Mouse (Mus musculus) C2C12 (cell line): ENCODE results near the gene Cdk2ap2. TPM values are rescaled to one million over a fixed set of nuclear protein-coding genes. Genes with fewer than 3 reads are reported as not detected.
"Not testable (repeated sequence)": the region's sequence is repeated elsewhere in the genome, so short reads cannot be mapped to it uniquely, and the experiment has no call there.

Experiments used
- H3K27me3 ChIP-seq: one replicate; pipeline ENCODE4 v1.6.1; 2011; ENCODE audit not compliant: control insufficient read depth, insufficient read depth, insufficient read length
- H3K36me3 ChIP-seq: one replicate; pipeline ENCODE4 v1.6.1; 2011; ENCODE audit not compliant: control insufficient read depth, insufficient read depth
- H3K4me3 ChIP-seq: one replicate; pipeline ENCODE4 v1.5.1; 2011; ENCODE audit warnings: mild to moderate bottlenecking, control low read depth; ENCODE audit not compliant: poor library complexity, insufficient read depth, severe bottlenecking
- H3K79me2 ChIP-seq: one replicate; pipeline ENCODE4 v1.6.1; 2011; ENCODE audit not compliant: control insufficient read depth, insufficient read depth
- H3K79me3 ChIP-seq: one replicate; pipeline ENCODE4 v1.6.1; 2011; ENCODE audit warnings: low read depth, control low read depth
- H3ac ChIP-seq: one replicate; pipeline ENCODE3; 2011; ENCODE audit warnings: low read depth; ENCODE audit not compliant: control insufficient read depth, insufficient read length
- CEBPB ChIP-seq: IDR thresholded peaks from one replicate; pipeline ENCODE4 v1.6.1; 2011; ENCODE audit warnings: low read depth, mild to moderate bottlenecking, control low read depth, moderate library complexity
- CTCF ChIP-seq: IDR thresholded peaks from one replicate; pipeline ENCODE4 v1.5.1; 2011; ENCODE audit not compliant: control insufficient read depth, insufficient read depth, insufficient read length
- FOSL1 ChIP-seq: IDR thresholded peaks from one replicate; pipeline ENCODE4 v1.8.0; 2011; ENCODE audit warnings: mild to moderate bottlenecking, low read length; ENCODE audit not compliant: poor library complexity, insufficient read depth, severe bottlenecking
- MAX ChIP-seq: IDR thresholded peaks from one replicate; pipeline ENCODE4 v1.6.1; 2011; ENCODE audit warnings: mild to moderate bottlenecking, control low read depth
- MYOD1 ChIP-seq: IDR thresholded peaks from one replicate; pipeline ENCODE4 v1.6.1; 2011; ENCODE audit warnings: low read depth; ENCODE audit not compliant: control insufficient read depth, insufficient read length
- MYOG ChIP-seq: IDR thresholded peaks from one replicate; pipeline ENCODE4 v1.6.1; 2011; ENCODE audit not compliant: control insufficient read depth, insufficient read length; ENCODE audit errors: extremely low read depth
- USF1 ChIP-seq: IDR thresholded peaks from one replicate; pipeline ENCODE4 v1.6.1; 2011; ENCODE audit warnings: low read depth, mild to moderate bottlenecking, control low read depth, moderate library complexity
- polyA plus RNA-seq: library from polyadenylated mRNA; unstranded; fragments of >200 nt; fragmentation: generic; extraction: Trizol; gene quantifications from one replicate; pipeline ENCODE4 v1.2.1, GENCODE M21; 2012; ENCODE audit warnings: missing spikeins

The Cdk2ap2 gene
- polyA plus RNA-seq, 1 experiment = 134 TPM

- Histone ChIP-seq H3ac (no peak overlapping the region), H3K36me3 (no peaks in the 10 kb centered on the region), H3K4me3 (no peak overlapping the region), H3K79me3 (no peaks in the 10 kb centered on the region), H3K27me3 (no peaks in the 10 kb centered on the region), H3K79me2 (no peaks in the 10 kb centered on the region)
- no peak for TF ChIP-seq MAX
- no peak for TF ChIP-seq CTCF
- TF ChIP-seq FOSL1 = no peak
- no peak for TF ChIP-seq CEBPB
- no peak for TF ChIP-seq MYOG
- TF ChIP-seq MYOD1 = no peak
- no peak for TF ChIP-seq USF1
Measured at GRCm38 (mm10) chr19:4066280-4066679, 30.7 kb upstream of the Cdk2ap2 start.

GRCm38 (mm10) chr19:4066877-4067276 is 30.1 kb upstream of the Cdk2ap2 start:
- TF ChIP-seq FOSL1 = no peak
- TF ChIP-seq USF1 = no peak
- TF ChIP-seq MAX = no peak
- TF ChIP-seq CEBPB = no peak
- TF ChIP-seq MYOD1 = no peak
- TF ChIP-seq CTCF = no peak
- H3K79me2 ChIP-seq = no peaks in the 10 kb centered on the region
- H3K79me3 ChIP-seq = no peaks in the 10 kb centered on the region
- H3K27me3 ChIP-seq = no peaks in the 10 kb centered on the region
- no peak overlapping the region for H3ac ChIP-seq
- no peaks in the 10 kb centered on the region for H3K36me3 ChIP-seq
- no peak overlapping the region for H3K4me3 ChIP-seq

GRCm38 (mm10) chr19:4068242-4068641 is 28.7 kb upstream of the Cdk2ap2 start:
- not testable (repeated sequence) for H3K27me3 ChIP-seq, H3K79me3 ChIP-seq, H3K36me3 ChIP-seq, H3ac ChIP-seq, H3K4me3 ChIP-seq, H3K79me2 ChIP-seq

GRCm38 (mm10) chr19:4068717-4069410 is 28.1 kb upstream of the Cdk2ap2 start:
- H3K4me3 ChIP-seq = no peak overlapping the region
- H3ac ChIP-seq = no peak overlapping the region
- no peaks in the 10 kb centered on the region for H3K36me3 ChIP-seq
- no peaks in the 10 kb centered on the region for H3K27me3 ChIP-seq
- H3K79me2 ChIP-seq = no peaks in the 10 kb centered on the region
- no peaks in the 10 kb centered on the region for H3K79me3 ChIP-seq
- no peak for TF ChIP-seq FOSL1
- no peak for TF ChIP-seq CTCF
- no peak for TF ChIP-seq MYOG
- no peak for TF ChIP-seq CEBPB
- TF ChIP-seq MYOD1 = no peak
- TF ChIP-seq MAX = no peak
- no peak for TF ChIP-seq USF1

GRCm38 (mm10) chr19:4070311-4070710 is 26.7 kb upstream of the Cdk2ap2 start:
- no peak overlapping the region for H3ac ChIP-seq
- H3K79me3 ChIP-seq = no peaks in the 10 kb centered on the region
- TF ChIP-seq MYOG (no peak), USF1 (no peak), MAX (no peak), CTCF (no peak), CEBPB (no peak), FOSL1 (no peak), MYOD1 (no peak)
- no peaks in the 10 kb centered on the region for H3K27me3 ChIP-seq
- no peaks in the 10 kb centered on the region for H3K36me3 ChIP-seq
- no peaks in the 10 kb centered on the region for H3K79me2 ChIP-seq
- no peak overlapping the region for H3K4me3 ChIP-seq

GRCm38 (mm10) chr19:4070756-4071155 is 26.2 kb upstream of the Cdk2ap2 start:
- no peak overlapping the region for H3K4me3 ChIP-seq
- TF ChIP-seq MYOD1 (no peak), FOSL1 (no peak), CEBPB (no peak), MAX (no peak), CTCF (no peak), USF1 (no peak), MYOG (no peak)
- no peaks in the 10 kb centered on the region for H3K36me3 ChIP-seq
- no peaks in the 10 kb centered on the region for H3K27me3 ChIP-seq
- no peak overlapping the region for H3ac ChIP-seq
- H3K79me3 ChIP-seq = no peaks in the 10 kb centered on the region
- no peaks in the 10 kb centered on the region for H3K79me2 ChIP-seq
